Mouse (Mus musculus) kidney, postnatal 10 days (tissue): ENCODE results near the gene Mrpl45.
"Not testable (repeated sequence)": the region's sequence is repeated elsewhere in the genome, so short reads cannot be mapped to it uniquely, and the experiment has no call there.

Experiments
- DNase-seq: peaks from one replicate; pipeline ENCODE4 v3.0.0; 2021; ENCODE audit warnings: mixed read lengths

Mrpl45 gene

DNA sequence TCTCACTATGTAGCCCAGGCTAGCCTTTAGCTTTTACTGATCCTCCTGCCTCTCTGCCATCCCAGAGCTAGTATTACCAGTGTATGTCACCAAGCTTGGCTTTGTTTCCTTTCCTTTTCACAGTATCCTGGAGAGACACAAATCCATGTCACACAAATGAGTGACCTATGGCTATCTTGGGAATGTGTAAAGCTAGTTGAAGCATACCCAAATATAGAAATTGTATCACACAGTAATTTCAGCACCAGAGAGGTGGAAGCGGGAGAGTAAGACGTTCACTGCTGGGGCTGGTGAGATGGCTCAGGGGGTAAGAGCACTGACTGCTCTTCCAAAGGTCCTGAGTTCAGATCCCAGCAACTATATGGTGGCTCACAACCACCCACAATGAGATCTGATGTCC lies 15.6 kb upstream of the Mrpl45 start:
- no peak for DNase-seq

DNA sequence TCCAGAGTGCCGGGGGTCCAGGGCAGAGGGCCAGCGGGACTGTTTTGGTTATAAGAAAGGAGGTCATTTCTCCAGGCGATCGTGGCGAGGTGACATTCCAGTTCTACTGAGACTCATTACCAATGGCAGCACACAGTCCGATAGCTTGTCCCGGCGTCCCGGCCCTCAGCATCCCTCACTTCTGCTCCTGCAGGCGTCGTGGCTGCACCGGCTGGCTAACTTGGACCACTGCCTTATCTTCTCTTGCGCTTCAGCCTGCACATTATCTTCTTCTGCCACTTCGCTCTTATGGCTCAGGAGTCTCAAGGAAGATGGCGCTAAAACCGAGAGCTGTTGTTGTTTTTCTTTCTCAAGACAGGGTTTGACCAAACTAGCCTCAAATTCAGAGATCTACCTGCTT lies 14.1 kb upstream of the Mrpl45 start:
- no peak for DNase-seq

DNA sequence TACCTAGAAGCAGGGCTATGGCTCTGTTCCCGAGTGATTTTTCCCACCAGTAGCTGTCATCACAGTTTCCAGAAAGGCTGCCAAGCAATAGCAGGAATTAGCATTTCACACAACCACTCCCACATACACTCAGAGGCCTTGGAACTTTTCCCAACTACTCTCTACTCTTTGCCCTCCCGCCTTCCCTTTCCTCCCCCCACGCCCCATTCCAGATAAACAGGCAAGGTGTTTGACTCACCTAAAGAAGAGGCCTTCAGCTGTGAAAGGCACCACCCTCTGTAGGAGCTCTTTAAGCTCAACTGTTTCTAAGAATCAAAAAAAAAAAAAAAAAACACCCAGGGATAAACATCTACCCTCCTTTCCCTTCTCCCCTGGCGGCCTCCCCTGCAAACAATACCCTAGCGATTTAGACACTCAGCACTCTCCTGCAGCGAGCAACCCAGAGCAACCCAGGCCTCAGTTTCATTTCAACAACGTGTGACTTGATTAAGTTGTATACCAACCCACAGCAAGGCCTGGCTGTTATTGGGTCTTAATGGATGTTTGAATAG lies 13.2 kb upstream of the Mrpl45 start:
- peak; percentile 58 for DNase-seq

DNA sequence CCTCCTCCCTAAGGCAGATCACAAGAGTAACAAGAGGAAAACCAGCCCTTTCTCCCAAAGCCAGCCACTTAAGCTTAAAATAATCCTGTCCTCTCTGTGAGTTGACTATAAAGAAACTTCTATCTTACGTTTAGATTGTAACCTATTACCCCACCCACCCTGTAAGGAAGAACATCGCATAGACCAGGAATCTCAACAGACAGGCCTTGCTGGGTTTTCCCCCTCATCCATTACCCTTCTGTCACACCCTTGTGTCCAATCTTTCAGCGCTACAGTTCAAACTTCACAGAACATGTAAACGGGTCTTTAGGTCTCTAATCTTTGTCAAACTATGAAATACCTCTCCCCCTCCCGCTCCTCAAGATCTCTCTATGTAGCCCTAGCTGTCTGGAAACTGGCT lies 10.9 kb upstream of the Mrpl45 start:
- no peak for DNase-seq

DNA sequence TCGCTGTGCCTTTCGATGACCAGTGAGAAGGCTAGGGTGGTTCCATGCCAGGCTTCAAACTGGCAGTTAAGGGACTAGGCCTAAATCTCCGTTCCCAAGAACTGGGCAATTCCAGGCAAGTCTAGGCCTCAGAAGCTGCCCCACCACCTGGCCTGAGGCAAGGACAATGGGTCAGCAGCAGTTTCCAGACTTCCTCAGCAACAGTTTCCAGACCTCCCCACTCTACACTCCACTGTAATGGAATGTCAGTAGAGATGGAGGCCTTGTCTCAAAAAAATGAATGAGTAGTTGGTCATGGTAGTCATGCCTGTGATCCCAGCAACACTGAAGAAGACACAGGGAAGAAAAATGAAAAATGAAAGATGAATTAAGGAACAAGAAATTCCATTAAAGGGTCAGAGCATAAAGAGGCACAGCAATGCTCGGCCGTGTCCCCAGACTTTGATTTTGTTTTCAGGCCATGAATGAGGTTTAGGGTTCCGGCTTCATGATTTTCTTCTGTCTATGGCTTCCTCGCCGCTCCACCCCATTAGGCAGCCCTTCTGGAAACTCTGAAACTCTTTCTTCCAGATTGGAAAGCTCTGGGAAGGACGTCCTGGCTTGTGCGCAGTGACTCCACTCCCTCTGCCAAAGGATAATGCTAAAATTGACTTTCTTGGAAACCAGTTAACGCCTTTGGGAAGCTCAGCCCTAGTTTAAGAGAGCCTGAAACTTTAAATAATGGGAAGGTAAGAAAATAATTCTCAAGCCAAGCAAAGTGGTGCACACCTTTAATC lies 8.0 kb upstream of the Mrpl45 start:
- no peak for DNase-seq

DNA sequence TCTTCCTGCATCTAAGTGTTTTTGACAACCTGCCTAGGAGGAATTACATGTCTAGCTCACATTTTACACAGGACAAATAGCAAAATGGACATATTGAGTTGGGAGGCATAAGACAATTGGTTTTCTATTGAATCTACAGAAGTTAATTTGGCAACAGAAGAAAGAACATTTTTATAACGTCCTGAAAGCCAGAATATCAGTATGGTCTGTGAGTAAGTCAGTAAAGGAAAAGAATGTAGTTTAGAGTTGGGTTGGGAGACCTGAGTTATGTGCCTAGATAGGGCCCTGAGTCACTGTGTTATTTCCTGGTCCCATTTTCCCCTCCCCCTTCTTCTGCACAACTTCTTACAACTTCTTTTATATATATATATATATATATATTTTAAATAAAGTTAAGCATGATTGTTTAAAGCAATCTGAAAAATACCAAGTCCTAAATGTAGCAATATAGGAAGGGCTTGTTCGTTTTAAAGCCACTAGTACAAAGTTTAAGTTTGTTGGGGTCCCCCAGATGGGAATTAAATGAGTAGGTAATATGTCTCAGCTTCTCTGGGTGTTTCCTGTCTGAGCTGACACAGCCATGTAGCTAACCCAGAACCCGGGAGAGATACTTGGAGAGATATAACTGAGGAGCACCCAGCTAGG lies 6.6 kb upstream of the Mrpl45 start:
- DNase-seq: no peak

DNA sequence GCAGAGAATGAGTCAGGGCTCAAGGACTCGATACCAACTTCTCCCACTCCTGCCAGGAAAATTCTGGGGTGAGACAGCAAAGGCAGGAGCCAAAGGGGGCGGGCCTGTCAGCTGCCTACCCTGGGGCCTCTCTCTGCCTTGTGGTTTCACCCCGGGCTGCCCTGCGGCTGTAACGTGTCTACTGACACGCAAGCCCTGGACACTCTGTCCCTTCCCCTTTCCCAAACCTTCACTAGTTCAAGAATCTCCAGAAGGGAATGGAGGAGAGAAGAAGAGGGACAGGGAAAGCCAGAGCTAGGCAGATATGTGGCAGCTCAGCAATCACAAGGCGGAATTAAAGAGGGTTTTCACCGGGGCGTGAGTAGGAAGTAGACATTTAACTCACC lies 6.1 kb upstream of the Mrpl45 start:
- DNase-seq: peak; percentile 61

DNA sequence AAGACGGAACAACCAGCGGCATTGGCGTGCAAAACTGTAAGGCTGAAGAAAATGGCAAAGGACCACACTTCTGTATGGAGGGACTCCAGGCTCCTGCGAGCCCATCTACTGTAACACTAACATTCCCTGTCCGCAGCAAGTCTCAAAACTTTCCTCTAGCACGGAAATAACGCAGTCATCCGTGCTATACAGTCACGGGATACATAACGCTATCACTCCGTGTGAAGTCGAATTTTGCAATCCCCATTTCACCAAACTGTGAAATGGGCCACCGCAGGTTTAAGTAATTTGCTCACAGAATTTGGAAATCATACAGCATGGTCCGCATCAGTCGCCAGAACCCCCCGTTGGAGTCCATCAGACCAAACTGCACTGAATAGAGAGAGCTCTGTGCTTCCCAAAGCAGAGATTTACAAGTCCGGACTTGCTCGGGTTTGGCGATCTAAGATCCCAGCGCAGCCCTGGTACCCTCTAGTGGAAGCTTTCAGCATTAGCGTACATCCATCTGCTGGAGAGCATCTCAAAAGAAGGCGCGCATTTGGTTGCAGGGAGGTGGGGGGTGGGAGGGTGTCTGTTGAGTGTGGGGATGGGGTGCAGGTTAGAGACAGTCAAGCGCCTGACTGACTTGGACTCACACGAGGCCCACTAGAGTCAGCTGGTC lies 5.5 kb upstream of the Mrpl45 start:
- peak; percentile 83 for DNase-seq

DNA sequence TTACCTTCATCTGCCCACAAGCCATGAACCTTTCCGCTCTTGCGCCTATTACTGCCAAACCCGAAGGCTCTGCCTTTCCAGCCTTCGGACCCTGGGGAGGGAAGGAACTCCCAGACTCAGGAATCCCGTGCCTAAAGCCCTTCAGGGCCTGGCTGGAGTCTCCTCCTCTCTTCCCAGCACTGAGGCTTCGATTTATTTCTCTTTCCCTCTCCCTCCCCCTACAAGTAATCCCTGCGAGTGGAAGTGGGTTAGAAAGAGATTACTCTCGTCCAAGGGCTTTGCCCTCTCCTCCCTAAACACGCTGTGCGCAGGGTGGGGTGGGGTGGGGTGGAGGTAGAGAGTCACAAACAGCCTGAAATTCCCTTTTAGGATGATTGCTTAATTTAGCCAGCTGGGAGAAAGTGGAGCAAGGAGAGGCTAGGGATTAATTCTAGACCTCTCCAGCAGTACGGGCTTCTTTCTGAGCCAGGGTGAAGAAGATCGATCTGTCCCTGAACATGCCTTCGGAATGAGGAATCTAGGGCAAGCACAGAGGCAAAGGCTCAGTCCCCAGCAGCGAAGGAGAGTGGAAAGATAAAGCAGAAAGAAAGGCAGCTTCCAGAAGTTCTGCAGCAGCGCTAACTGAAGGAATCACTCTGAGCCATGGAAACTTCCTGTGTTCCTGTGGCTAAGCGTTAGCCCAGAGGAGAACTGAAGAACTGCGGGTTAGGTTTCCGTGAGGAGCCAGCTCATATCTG lies 4.5 kb upstream of the Mrpl45 start:
- DNase-seq: peak; percentile 38

DNA sequence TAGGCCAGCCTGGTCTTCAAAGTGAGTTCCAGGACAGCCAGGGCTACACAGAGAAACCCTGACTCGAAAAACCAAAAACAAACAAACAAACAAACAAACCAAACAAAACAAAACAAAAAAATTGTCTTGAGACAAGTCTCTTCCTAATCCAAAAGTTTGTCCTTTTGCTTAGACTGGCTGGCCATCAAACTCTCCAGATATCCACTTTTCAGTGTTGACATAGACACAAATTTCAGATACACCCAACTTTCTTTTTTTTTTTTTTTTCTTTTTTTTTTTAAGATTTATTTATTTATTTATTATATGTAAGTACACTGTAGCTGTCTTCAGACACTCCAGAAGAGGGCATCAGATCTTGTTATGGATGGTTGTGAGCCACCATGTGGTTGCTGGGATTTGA lies 2.6 kb upstream of the Mrpl45 start:
- not testable (repeated sequence) for DNase-seq

DNA sequence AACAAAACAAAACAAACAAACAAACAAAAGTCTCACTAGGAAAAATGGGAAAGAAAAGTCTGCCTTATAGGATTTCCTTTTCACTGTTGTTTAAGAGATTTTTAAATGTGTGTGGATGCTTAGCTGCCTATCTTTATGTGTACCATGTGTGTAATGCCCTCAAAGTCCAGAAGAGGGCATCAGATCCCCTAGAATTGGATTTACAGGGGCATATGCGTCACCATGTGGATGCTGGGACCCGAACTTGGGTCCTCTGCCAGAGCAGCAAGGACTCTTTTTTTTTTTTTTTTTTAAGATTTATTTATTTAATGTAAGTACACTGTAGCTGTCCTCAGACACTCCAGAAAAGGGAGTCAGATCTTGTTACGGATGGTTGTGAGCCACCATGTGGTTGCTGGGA lies 1.4 kb upstream of the Mrpl45 start:
- DNase-seq: no peak

DNA sequence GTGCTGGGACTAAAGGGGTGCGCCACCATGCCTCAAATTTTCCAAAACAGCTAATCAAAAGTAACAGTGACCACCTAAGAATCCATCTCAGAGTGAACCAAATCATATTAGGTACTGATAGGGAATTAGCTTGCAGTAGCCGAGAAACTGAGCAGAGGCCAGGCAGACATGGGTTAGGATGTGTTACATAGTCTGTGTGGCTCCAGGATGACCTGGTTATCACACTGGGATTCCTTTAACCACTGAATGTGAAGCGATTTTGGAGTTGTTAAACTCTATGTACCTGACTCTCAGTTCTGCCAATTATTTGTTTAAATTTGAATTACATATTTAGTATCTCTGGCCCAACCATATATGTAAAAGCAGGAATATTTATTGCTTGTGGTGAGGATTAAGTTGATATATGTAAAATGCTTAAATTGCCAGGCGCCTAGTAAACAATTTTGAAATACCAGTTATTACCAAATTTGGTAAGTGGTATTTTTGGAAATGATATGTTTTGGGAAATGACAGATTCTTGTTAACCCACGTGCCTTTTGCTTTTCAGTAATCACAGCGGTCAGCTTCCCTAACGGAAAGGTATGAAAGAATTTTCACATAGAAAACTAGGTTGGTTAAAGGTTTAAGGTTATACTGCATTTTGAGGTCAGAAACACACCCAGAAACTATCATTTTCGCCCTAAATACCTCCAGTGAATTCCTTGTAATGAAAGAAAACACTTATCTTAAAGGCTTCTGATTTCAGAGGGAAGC lies 589 bp upstream of the Mrpl45 start:
- no peak for DNase-seq

DNA sequence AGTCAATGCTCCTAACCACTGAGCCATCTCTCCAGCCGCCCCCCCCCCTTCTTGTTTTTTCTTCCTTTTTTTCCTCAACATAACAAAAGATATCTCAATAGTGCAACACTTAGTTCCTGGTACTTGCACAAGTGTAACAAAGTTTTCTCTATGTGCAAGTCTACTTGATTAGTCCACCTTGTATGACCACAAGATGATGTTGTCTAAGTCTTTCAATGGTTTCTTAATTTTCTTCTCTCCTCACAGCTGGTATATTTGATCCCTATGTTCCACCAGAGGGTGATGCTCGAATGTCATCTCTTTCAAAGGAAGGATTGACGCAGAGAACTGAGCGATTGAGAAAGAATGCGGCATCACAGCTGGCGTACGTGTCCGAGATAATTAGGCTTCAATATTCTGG lies 5.7 kb downstream of the Mrpl45 start:
- no peak for DNase-seq

DNA sequence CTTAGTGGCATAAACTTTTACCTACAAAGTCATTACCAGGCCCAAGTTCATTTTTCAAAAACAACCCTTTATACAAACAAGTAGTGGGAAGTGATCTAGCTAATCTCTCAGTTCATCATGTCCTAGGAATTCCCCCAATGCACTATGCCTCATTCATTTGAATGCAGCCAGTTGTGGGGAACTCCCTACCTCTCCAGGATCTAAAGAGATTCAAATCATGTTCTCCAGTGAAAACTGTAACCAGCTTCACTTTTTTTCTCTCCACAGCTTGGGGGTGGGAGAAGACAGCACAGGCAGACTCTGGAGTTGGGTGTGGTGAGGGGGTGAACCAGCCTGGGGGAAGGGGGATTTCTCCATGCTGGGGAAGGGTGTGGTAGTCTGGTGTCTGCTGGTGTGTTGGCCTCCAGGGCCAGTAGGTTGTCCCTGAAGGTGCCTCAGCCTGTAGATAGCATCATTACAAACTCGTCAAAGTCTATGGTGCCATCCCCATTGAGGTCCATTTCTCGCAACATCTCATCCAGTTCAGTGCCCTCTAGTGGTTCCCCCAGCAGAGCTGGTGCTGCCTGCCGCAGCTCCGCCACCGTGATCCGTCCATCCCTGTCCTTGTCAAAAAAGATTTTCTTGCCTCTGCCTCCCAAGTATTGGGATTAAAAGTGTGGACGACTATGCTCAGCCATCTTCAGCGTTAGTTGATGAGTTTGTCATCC lies 6.5 kb downstream of the Mrpl45 start:
- DNase-seq: not testable (repeated sequence)

DNA sequence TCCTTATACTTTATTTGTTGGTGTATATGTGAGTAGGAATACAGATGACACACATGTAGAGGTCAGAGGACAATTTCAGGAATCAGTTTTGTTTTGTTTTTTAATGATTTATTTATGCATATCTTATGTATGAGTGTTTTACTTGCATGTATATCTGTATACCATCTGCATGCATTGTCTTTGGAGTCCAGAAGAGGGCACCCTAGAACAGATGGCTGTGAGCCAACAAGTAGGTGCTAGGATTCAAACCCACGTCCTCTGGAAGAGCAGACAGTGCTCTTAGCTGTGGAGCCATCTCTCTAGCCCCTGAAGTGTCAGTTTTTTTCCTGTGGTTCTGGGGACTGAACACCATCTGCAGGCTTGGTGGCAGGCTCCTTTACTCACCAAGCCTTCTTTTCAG lies 9.7 kb downstream of the Mrpl45 start:
- DNase-seq: no peak

DNA sequence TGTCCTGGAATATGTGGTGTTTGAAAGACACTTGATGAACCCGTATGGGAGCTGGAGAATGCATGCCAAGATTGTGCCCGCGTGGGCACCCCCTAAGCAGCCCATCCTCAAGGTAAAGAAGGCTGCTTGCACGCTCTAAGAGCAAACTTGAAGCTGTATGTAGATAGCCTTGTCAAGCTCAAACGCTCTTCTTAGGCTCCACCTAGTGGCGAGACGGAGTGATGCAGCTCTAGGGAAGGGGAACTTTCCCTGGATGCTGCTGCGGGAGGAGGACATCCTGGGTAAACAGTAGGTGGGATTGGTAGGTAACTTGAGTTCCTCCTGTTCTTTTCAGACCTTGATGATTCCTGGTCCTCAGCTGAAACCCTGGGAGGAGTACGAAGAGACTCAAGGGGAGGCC lies 12.6 kb downstream of the Mrpl45 start:
- peak; percentile 82 for DNase-seq

DNA sequence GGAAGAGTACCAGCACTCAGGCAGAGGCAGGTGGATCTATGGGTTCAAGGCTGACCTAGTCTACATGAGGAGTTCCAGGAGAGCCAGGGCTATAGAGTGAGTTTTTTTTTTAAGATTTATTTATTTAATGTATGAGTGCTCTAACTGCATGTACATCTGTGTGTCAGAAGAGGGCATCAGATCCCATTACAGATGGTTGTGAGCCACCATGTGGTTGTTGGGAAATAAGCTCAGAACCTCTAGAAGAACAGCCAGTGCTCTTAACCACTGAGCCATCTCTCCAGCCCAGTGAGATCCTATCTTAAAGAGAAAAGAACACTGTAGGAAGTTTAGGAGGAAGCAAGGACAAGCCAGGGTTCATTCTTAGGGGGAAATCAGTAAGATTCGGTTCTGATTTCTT lies 14.8 kb downstream of the Mrpl45 start:
- DNase-seq: no peak

DNA sequence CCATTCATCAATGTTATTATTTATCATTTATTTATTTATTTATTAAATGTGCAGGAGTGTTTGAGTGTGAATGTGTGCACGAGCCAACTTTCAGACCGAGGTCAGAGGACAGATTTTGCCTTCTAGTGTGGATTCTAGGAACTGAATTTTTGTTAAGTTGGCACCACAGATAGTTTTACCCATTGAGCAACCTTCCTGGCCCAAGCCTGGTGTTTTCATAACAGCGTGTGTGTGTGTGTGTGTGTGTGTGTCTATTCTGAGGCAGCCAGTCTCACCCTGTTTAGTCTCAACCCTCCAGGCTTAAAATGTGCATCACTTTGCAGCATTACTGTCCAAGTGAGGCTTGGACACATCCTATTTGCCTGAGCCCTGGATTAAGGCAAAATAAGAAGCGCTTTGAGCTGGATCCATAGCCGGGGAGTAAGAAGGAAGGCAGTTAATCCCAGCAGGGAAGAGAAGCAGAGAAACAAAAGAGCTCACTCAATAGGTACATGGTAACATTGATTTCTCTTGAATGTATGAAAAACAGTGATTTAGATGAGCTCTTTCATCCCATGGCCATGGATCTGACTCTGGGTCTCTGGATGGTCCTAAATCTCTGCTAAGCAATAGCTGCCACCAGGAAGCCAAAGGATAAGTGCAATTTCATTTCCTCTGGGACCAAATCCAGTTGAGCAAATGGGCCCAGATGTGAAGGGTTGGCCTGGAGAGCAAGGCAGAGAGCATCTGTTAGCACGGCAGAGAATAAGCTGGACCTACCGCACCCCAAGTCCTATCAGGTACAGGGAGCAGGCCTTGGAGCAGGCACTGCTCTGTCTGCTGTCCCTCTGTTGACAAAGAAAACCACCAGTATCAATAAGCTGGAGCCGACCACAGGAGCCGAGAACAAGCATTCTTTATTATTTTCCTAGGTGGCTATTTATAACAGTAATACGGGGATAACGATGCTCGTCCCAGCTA lies 16.0 kb downstream of the Mrpl45 start:
- no peak for DNase-seq

DNA sequence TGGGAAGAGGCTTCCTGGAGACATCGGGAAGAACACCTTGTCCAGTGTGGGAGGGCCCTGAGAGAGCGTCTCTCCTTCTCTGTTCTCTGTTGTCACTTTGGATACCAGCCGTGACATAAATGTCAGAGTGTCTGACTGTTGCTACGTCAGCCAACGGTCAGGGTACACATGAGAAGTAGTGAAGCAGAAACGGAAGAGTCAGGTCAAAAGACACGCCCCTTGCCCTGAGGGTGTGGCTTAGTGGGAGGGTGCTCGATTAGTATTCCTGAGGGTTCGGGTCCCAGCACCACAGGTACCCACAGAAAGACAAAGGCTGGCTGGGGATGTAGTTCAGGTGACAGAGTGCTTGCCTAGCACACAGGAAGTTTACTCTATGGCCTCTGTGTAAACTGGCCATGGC lies 17.5 kb downstream of the Mrpl45 start:
- DNase-seq: no peak

DNA sequence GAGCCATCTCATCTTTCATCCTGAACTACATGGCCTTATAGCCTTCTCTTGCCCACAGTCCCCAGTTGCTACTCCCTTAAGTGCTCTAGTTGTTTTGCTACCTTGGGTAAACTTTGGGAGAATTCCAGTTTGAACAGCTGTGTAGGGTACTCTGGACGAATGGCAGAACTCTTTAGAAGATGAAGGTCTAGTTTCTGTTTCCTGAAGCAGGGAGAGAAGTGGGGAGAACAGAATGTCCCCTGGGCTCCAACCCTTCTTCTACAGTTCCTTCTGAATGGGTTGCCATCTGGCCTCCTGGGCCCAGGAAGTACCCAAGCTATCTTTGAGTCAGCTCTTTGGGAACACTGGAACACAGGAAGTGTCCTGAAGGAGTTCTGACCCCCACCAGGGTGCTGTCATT lies 18.4 kb downstream of the Mrpl45 start:
- DNase-seq: no peak

DNA sequence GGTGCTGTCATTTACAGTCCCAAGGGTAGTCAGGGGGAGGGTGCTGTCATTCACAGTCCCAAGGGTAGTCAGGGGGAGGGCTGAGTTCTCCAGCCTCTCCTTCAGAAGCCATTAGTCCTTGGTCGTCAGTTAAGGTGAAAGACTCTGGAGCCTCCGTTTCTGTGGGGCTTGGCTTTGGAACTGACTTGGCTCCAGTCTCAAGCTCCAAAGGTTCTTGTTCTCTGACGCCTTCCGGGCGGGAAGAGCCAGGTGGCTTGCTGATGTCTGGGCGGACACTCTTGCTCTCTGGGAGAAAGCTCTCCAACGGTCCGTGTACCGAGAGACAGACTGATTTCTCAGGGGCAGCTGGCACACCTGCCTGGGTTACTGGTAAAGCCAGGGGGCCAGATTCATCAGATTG lies 18.9 kb downstream of the Mrpl45 start:
- no peak for DNase-seq
